Mouse (Mus musculus) spleen, postnatal 36 days (tissue): Measurements from ENCODE around the gene Arrb1.

Experiments used
- DNase-seq, 2 experiments: peaks; one replicate each; pipeline ENCODE4 v3.0.0; 2022; ENCODE audit warnings: low spot score in 2 of 2, mixed read lengths in 1 of 2

Gene Arrb1

GRCm38 (mm10) chr7:99579491-99580190, 44.4 kb downstream of the Arrb1 start:
- DNase-seq = no peak

DNA sequence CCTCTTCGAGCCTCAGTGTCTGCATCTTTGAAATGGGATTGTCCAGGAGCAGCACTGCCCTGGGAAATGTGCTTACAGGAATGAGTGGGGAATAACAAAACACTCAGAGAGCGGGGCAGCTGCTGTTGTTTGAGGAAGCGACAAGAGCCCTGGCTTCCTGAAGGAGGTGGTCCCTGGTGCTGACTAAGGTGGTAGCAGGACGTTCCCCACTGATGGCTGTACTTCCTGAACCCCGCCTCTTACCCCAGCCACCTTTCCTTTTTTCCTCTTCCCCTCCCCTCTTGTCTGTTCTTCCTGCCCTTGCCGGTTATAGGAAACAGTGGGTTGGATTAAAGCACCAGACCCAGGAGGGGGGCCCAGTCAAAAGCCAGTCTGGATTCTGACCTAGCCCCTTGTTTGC, 45.0 kb downstream of the Arrb1 start:
- no peak for DNase-seq

- DNase-seq = no peak
Observed at GRCm38 (mm10) chr7:99582306-99582705, 47.0 kb downstream of the Arrb1 start.

DNA sequence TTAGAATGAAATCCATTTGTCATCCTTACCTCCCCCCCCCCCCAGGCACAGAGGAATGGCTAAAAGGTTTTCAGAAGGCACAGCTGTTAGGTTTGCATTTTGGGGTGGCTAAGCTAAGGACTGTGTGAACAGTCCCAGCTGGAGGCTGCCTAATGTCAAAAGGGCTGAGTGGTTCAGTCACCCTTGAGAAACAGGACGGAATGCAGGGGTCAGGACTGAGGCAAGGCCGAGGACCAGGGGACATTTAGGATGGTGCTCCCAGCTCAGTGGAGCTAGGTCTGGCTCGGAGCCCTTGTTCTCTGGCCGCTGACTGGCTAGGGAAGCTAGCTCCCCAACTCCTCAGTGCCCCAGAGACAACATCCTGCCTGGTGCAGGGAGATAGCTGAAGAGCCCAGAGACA, 47.6 kb downstream of the Arrb1 start:
- DNase-seq = no peak

DNA sequence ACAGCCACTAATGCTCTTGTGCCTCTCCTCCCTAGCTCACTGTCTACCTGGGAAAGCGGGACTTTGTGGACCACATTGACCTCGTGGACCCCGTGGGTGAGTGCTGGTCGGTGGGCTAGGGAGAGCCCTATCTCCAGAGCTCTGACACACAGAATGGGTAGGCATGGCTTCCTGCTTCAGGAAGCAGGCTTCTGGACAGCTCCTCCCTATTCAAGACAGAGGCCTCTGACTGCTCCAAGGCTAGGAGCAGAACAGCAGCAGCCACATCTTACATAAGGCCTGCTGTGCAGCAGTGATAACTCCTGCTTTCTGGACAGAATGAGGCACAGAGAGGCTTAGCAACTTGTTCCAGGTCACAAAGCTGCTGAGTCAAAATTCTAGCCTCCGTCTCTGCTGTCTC, 48.4 kb downstream of the Arrb1 start:
- no peak for DNase-seq

GRCm38 (mm10) chr7:99585976-99586375, 50.7 kb downstream of the Arrb1 start:
- no peak for DNase-seq

DNA sequence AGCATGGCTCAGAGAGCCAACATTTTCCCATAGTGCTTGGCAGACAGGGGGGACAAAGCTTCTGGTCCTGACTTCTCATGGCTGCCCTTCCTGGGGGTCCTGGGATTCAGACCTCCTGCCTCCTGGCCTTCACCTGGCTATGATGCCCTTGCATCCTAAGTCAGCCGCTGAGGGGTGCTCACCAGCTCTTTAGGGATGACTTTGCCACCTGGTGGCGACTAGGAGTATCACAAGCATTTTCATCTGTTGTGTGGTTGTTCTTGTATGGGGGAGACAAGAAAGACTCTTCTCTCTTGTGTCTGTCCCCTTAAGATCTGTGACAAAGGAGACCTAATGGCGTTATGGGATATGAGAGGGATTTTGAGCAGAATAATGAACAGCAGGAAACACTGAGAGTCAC, 54.8 kb downstream of the Arrb1 start:
- peak; percentile 63 to 71 for DNase-seq

- DNase-seq = no peak
Observed at GRCm38 (mm10) chr7:99590646-99591045, 55.4 kb downstream of the Arrb1 start.

- DNase-seq = peak in 1 of 2 experiments; percentile 49
Observed at GRCm38 (mm10) chr7:99592669-99593068, 57.4 kb downstream of the Arrb1 start.

- DNase-seq = peak; percentile 70 to 84
Observed at GRCm38 (mm10) chr7:99593868-99594803, 58.9 kb downstream of the Arrb1 start.

DNA sequence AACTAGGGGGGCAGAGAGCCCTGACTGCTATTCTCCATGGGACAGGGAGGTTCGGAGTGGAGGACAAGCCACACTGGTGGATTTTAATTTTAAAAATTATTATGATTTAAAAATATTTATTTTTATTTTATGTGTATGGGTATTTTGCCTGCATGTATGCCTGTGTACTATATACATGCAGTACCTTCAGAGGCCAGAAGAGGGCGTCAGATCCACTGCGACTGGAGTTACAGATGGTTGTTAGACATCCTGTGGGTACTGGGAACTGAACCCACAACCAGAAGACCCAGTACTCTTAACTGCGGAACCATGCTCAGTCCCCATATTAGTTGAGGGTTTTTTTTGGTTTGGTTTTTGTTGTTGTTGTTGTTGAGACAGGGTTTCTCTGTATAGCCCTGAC, 63.5 kb downstream of the Arrb1 start:
- no peak for DNase-seq

DNA sequence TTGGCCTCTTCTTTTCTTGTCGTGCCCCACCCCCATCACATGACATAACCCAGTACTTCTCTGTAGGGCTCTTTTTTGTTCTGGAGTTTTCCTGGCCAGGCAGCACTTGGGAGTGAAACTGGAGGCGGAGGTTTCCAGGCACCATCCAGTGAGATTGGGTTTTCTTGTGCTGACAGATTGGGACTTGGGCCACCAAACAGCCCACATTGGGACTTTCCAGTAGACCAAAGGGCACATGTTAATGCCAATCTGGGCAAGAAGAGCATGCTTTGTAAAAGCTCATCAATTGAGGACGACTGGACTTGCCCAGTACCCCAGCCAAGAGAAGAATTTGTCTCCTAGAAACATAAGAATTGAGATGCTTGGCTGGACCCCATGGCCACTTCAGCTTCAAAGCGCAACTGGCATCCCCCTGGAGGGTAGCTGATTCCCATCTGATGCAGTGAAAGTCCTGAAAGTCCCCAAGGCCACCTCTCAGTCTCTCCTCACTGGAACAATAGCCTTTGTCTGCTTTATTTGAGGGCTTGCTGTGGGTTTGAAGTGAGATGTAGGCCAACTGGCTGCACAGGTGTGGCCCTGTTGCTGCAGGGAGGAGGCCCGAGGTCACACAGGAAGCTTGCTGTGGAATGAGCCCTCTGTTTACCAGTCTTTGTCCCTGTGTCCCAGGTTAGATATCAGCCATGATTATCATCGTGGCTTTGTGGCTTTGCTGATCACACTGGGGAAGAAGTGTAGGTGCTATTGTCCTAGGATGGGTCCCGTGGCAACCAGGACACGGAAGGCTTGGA, 68.8 kb downstream of the Arrb1 start:
- no peak for DNase-seq

DNA sequence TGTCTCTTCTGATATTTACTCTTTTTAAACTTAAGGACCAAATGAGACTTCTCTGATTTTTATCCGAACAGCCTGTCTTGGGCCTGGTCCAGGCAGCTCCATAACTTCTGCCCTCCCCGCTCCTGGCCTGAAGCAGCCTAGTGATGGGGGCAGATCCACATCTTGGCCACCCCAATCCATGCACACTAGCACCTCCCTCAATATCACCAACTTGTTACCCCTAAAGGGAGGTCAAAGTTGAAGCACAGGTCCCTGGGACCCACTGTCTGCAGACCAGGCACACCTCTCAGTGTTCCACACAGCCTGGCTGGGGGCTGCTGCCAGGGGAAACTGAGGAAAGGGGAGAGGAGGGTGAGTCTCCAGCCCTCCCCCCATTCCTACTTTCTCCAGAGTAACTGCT, 69.8 kb downstream of the Arrb1 start:
- no peak for DNase-seq

DNA sequence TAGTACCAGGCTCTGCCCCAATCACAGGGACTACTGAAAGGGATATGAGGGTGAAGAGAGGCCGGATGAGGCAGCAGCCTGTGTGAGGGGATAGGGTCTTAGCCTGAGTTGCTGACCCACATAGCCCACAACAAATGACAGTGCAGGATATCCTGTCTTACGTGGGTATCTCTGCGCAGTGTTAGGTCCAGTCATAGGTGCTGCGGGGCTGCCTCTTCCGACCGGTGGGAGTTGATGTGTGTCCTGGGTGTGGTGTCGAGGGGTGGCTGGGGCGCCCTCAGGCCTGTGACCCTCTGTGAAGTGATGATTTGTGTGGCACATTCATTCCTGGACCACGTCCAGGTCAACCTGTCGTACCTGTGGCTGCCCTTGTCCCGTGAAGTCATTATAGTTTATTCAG, 71.0 kb downstream of the Arrb1 start:
- DNase-seq = no peak

- no peak for DNase-seq
Observed at GRCm38 (mm10) chr7:99606766-99607165, 71.5 kb downstream of the Arrb1 start.

- DNase-seq = no peak
Observed at GRCm38 (mm10) chr7:99607632-99608031, 72.4 kb downstream of the Arrb1 start.

DNA sequence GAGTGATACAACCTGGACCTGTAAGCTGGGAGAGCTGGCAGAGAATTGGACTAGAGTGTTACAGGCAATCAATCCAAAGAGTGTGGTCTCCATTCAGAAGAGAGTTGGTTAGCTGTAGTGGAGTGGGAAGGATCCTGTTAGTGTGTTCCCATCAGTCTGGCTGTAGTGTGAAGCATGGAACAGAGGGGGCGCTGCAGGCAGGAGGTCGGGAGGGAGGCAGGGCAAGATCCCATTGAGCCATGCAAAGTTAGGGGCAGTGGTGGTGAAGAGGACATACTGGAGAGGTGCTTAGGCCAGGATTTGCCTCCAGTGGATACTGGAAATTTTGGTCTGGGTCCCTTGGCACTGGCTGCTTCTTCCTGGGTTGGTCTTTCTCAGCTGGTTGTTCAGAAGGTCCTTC, 83.0 kb downstream of the Arrb1 start:
- no peak for DNase-seq

DNA sequence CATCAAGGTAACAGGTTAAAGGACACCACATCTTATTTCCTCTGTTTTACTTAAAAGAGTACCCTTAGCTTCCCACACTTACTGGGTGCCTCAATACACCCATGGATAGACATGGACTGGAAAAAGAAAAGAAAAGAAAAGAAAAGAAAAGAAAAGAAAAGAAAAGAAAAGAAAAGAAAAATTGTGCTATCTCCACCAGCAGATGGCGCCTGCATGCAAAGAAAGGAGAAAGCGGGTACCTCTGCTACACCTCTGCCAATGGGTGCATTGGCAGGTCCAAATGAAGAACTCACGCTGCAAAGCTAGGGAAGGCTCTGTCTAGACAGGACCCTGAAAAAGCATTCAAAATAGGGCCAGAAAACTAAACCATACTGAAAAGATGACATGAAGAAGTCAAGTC, 83.6 kb downstream of the Arrb1 start:
- no peak for DNase-seq

- DNase-seq = peak; percentile 61 to 71
Observed at GRCm38 (mm10) chr7:99625722-99626375, 90.6 kb downstream of the Arrb1 start.

GRCm38 (mm10) chr7:99626376-99627270, 91.4 kb downstream of the Arrb1 start, which contains the start of gene Tpbgl:
Gene Tpbgl (minus strand): TSS chr7:99627103.
- peak; percentile 18 to 40 for DNase-seq

GRCm38 (mm10) chr7:99627366-99627765, 92.1 kb downstream of the Arrb1 start:
- DNase-seq = no peak
